Mouse (Mus musculus) G1E (cell line): ENCODE measurements around the gene Slc19a1.

Experiments
- CTCF ChIP-seq: IDR thresholded peaks from 2 replicates; pipeline ENCODE4 v1.5.1; 2012; ENCODE audit warnings: low read depth, low read length, inconsistent platforms, mixed read lengths
- GATA1 ChIP-seq: IDR thresholded peaks from 2 replicates; pipeline ENCODE4 v1.6.1; 2012; ENCODE audit warnings: borderline replicate concordance, low read length, inconsistent platforms, mixed read lengths
- GATA2 ChIP-seq: IDR thresholded peaks from 2 replicates; pipeline ENCODE4 v1.6.1; 2012; ENCODE audit warnings: low read depth, low read length, inconsistent platforms, borderline replicate concordance

GRCm38 (mm10) chr10:77017662-77018061, 14.4 kb upstream of the Slc19a1 start:
- no peak for TF ChIP-seq CTCF
- no peak for TF ChIP-seq GATA2
- no peak for TF ChIP-seq GATA1
